Mouse (Mus musculus): ENCODE measurements at regions not wholly inside any gene's neighbourhood (a gene's known extent, or its start where the extent isn't known, plus 50 kb on each side); places are given as distances from the start of the nearest gene placed in this dataset.
A peak's percentile ranks its signal among the peaks of the same experiment; 100 is the strongest.

DNA sequence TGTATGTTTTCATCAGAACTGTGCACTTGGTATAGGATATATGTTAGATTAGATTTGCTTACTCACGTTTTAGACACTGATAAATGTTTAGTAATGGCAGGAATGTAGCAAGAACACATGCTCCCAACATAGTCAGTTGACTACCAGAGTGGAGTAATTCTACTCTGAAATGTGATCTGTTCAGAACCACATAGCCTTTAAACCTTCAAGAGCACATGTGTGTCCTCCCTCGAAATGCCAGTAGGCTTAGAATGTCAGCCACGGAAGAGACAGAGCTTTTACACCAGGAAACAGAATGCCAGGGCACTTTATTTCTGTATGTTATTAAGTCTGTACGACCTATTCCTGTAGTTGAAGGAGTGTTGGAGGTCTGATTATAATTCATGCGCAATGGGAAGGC lies 51.3 kb upstream of the Cd28 start:
- no peak for DNase-seq

DNA sequence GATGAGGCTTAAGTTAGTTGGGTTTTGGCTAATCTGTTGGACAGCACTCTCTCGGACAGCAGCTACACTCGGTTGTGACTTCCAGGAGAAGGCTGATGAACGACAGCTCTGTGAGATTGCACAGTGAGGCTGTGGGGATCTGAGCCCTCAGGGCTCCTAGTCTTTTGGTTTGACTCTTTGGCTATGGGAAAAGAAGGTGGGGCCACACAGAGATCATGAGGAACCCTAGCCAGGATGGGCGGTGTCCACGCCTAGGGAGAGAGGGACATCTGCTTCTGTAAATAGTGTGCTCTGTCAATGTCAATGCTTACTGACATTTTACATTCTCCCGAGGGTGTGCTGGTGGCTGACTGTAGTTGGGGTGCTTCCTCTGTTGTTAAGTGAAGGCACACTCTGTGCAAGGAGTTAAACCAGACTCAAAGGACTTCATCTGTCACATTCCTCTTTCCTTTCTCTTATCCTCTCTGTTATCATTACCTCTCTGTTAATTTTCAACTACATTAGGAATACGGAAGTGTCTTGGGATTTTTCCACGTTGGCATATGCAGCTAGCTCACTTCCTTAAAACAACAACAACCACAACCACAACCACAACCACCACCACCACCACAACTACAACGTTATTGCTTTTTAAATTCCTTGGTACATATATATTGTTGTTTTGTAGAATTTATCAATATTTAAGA lies 54.2 kb upstream of the Cd28 start:
- DNase-seq = no peak

DNA sequence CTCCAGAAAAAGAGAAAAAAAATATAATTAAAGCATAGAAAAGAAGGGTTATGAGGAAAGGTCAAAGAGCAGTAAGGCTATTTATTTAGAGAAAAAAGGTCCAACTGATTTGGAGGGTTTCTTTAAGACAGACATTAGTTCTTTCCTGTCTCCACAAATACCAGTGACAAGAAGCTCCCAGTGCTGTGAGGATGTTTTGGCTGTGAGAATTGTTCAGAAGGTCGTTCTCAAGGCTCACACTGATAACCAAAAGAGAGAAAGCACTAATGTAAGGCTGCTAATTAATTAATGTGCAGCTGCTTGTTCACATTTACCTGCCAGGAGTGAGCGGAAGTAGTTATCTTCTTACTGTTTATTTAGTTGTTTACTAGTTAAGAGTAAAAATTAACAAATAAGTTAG lies 54.7 kb upstream of the Cd28 start:
- DNase-seq = no peak

DNA sequence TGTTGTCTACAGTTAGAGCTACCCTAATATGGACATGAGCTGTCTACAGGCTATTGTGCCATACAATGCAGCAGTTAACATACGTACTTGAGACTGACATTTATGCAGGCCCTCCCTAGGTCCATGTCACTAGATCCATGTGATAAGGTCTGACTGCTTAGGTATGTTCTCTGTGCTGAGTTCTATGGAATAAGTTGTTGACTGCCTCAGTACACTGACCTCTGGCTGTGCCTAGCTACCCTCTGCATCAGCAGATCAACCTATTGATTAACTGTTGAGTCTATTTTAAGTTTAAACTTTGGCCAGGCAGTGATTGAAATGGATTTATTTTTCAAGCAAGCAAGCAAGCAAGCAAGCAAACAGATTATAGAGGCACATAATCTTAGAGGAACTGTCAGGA lies 57.0 kb upstream of the Cd28 start:
- no peak for DNase-seq

DNA sequence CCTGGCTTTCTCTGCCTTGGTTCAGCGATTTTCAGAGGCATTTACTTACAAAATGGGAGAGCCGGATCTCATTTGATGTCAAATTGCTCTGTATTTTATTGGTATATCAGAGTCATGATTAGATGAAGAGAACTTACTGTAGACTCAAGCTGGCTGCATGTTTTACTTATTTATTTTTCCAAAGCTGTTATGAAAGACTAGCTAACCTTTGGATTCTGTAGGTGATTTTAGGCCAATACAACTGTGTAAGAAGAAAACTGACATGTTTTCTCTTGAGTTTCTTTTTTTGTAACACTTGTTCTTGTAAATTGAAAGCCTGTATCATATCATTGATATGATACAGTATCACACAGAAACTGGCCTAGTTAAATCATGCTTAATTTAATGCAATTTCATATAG lies 57.6 kb upstream of the Cd28 start:
- DNase-seq = no peak

DNA sequence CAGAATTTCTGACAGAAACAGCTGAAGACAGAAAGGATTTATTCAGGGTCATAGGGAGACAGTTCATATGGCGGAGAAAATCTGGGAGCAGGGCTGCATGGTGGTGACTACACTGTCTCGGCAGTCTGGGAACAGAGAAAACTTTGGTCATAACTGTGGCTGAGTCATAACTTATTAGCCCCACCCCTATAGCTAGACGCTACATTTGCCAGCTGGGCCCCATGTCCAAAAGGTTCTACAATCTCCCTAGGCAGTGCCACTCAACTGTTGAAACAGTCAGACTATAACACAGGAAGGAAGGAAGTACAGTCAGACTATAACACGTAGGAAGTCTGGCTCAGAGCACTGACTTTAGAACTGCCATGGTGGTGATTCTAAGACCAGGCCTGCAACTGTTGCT lies 58.2 kb upstream of the Cd28 start:
- no peak for DNase-seq

DNA sequence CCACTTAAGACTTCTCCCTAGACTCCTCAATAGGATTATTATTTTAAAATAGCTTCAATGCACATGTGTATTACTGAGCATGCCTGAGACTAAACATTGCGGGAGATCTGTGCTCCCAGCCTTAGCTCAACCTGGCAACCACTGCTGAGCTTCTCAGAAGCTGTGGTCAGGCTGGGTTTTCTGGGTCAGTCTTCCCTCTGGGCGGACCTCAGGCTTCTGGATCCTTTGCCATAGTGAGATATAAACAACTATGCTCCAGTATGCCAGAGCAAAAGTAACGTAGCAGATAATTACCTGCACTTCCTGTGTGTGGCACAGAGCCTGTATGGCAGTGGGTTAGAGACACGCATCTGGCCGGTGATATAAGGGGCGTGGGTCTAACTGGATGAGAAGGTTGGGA lies 59.1 kb upstream of the Cd28 start:
- DNase-seq = no peak

DNA sequence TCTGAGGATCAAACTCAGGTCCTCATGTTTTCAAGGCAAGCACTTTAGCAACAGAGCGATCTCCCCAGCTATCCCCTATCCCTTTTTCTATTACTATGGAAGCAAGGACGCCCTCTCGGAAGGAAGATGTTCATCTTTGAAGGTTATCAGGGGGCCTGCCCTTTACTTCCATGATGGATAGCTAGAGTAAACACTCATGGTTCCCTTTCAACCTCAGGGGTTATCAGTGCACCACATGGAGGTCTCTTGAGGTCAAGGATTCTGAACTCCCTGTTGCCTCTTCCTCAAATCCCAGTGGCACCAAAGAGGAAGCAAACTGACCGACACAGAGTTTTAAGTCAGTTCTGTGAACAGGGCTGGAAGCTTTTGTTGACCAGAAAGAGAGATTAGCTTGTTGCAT lies 59.6 kb upstream of the Cd28 start:
- peak; percentile 42 to 51 for DNase-seq

DNA sequence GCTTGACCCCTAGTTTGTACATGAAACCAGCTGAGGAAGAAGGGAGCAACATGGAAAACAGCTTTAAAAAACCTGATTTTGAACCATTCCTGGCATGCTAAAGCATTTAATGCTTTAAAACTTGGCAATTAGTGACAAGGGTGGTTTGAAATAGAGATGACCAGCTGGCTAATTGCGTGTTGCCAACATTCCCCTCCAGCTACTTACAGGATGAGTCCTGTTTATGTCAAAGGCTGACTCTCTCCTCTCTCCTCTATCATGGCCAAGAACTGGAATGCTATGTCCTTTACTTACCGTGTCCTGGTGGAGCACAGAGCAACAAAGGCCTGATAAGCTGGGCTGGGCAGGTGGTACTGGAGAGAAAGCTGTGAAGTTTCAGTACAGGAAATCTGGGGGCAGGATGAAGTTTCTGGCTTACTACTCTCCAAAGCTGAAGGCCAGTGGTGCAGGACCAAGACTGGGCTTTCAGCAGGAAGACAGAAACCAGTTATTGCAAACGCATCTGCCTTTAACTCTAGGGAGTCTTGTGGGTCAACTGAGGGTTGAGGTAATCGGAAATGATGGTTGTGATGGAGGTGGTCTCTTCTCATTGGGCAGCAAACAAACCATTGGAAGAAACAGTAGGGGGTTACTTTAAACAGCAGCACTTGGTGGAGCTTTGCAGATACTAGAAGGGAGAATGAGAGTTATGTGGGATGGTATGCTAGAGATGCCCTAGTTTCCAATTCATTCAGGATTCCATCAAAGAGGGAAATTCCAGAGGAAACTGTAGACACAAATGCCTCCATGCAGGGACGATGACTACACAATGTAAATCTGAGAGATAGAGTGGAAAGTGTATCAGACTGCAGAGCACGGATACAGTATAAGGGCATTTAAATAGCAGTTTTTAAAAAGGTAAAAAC lies 60.7 kb upstream of the Cd28 start:
- no peak for DNase-seq

DNA sequence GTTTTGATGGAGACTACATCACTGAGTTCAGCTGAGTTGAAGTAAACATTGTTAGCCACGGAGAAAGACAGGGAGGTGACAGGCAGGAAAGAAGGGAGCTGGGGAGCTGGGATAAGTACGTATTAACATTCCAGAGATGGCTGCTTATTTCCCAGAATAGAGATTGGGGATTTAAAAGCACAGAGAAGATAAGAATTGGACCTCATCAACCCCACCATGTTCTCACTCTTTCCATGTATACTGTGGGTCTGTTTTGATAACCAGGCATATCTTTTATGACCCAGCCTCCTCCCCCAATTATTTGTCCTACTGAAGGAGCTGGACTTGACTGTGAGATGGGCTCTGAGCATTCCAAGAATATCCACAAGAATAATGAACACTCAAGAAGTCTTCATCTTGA lies 61.4 kb upstream of the Cd28 start:
- peak in 1 of 2 experiments; percentile 30 for DNase-seq

DNA sequence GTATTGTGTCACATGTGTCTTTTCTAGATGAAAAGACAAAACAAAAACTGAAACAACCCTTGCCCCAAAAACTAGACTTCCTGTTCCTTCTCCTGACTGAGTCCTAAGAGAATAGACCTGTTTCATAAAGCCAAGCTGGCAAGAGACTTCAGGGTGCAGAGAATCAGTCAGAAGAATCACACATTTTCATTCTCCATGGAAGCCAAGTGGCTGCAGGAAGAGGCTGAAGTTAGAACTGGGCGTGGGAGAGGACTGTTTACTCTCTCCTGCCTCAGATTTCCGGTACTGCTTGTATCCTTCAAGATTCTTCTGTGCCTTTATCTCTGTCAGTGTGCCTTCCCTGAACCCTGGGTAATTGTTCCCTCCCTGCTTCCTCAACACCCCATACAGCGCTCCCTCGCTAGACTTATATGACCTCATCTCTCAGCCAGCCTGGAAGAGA lies 64.0 kb upstream of the Cd28 start:
- peak in 1 of 2 experiments; percentile 18 for DNase-seq

DNA sequence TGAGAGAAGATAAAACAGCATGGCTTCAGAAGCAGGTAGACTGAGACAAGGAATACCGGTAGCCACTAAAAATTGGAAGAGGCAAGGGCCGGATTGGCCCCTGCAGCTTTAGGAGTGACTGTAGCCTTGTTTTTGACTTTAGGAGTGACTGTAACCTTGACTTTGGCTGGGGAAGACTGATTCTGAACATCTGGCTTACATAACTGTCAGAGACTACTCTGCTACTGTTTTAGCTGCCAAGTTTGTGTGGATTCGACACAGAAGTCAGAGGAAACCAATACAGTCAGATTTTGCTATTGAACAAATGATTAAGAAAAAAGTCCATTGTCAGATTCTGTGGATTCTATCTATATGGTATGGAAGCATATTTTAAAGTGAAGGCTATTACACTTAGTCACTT lies 66.4 kb upstream of the Cd28 start:
- DNase-seq = no peak

DNA sequence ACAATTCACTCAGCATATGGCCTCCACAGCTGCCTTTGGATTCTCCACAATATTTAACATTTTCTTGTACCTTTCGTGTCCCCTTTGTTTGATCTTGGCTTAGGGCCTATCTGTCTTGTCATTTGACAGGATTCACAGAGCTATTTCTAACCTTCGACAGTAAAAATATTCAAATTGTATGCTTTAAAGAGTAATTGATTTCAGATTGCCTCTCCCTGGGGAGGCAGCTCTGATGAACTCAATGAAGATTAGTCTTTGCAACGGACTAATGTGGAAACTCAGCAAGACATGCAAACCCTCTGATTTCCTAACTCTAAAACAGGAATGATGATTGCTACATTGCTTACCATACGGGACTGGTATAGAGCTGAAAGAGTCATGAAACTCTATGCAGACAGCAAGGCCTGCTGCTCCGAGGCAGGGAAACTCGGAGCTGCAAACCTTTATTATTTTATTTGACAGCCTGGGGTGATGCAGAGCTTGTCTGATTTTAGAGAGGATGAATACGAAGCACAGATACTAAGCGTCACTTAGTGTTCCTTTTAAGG lies 67.2 kb upstream of the Cd28 start:
- no peak for DNase-seq

DNA sequence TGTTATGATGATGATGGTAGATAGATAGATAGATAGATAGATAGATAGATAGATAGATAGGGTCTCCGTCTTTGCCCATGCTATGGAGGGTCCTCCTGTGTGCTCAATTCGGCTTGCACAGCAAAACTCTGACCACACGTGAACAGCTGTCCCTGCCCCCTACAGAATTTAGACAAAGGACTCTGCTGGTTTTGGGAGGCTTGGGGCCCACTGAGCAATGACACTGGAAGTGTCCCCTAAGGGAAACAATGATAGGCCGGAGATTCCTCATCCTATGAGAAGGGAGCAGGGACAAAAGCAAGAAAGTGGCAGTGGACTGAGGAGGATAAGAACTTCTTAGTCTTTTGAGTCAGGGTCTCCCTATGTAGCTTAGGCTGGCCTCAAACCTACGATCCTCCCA lies 69.8 kb upstream of the Cd28 start:
- no peak for DNase-seq

DNA sequence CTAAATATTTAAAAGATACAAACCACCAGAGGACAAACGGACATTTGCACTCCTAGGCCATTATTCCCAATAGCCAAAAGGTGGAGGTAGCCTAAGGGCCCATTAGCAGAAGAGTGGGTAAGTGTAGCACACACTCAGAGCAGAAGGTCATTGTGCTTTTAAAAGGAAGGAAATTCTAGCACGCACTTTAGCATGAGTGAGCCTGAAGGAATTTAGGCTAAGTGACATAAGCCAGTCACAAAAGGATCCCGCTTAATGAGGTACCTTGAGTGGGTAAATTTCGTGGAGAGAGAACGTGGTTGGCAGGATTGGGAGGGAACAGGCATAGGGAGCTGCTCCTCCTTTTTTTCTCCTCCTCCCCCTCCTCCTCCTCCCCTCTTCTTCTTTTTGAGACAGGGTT lies 70.4 kb upstream of the Cd28 start:
- no peak for DNase-seq

DNA sequence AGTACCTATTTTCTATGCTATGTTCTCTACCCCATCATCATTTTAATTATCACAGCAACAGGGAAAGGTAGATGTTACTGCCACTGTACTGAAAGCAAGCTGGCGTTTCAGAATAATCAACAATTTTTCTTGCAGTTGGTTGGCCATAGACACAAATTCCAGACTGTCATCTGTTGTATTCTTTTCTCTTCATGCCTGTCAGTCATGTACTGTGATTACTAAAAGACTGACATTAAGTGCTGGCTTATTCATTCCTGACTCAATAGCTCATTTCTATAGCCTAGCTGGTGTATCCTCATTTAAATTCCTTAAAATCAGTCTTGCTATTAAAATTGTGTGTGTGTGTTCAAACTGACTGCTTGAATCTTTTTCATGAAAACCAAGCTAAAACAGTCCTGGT lies 71.4 kb upstream of the Cd28 start:
- no peak for DNase-seq

DNA sequence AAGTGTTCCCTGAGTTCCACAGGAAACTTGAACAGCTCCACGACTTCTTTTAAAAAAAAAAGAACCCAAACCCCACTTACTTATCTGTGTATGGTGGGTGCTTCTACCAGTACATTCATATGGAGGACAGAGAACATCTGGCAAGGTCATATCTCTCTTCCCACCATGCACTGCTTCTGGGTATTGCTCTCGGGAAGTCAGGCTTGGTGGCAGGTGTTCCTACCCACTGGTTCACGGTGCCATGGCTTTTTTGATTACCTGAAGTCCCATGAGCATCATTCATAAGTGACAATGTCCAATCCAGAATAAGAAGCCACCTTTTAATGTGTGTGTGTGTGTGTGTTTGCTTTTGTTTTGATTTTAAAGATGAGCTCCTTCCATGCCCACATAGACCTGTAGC lies 73.8 kb upstream of the Cd28 start:
- DNase-seq = no peak

DNA sequence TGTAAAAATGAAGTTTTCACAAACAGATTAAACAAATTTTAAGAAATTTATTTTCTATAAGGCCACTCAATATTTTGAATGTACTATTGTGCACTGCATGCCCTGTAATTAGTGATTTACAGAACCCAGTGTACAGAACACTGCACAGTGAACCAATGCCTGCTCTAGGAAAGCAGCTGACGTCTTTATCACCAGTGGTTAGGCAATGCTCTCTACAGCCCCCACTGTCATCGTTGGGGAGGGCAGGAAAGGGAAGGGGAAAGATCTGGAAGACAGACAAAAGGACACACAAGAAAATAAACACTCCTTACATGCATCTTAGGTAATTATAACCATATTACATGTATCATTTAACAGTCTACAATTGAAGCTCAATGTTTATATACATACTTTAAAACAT lies 74.4 kb upstream of the Cd28 start:
- peak; percentile 18 to 31 for DNase-seq

DNA sequence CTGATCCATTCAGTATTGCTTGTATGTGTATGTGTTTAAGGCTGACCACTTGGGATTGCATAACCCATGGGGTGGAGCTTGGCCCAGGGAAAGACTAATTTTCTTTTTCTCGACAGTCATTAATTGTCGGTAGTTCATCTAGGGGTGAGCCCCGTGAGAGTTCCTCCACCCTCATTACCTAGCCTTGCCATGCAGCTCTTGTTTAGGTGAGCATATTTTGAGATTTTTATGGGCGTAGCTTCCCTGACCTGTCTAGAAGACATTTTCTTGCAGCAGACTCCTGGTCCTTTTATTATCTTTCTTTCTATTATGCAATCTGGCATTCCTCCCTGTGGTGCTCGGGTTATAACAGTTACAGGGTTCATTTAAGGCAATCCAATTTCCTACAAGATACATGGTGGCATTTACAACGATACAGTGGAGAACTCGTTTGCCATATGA lies 74.4 kb upstream of the Raph1 start:
- DNase-seq = peak in 1 of 2 experiments; percentile 26

DNA sequence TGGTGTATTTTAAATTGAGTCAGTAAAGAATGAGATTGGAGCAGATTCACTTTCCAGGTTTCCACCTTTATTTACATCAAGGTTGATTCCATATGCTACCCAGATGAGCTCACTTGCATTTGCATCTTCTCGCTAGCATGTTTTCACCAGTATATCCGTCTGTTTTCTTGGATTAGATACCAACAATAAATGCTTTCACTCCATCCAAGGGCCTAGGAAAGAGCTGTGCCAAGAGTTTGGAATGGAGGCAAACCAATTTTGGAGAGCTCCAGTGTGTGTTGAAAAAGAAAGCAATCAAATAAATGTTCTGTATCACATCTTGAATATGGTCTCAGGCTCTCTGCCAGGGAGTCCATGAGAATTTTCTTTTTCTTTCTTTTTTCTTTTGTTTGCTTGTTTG lies 72.6 kb upstream of the Raph1 start:
- DNase-seq = no peak

DNA sequence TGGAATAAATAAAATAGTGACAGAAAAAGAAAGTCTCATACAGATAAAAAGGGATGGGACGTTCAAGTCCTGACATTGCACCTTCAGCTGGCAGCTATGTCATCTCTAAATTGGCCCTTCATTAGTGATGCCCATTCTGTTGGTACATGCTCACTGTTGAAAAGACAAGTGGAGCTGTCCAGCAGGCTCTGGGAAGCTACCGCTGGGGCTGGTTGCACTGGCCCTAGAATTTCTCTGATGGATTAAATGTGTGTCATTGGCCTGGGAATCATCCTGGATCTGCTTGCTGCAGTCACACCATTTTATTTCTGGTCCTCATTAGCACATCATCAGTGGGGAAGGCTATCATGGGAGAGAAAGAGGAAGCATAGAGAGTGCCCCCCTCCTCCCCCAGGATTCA lies 72.2 kb upstream of the Raph1 start:
- no peak for DNase-seq

DNA sequence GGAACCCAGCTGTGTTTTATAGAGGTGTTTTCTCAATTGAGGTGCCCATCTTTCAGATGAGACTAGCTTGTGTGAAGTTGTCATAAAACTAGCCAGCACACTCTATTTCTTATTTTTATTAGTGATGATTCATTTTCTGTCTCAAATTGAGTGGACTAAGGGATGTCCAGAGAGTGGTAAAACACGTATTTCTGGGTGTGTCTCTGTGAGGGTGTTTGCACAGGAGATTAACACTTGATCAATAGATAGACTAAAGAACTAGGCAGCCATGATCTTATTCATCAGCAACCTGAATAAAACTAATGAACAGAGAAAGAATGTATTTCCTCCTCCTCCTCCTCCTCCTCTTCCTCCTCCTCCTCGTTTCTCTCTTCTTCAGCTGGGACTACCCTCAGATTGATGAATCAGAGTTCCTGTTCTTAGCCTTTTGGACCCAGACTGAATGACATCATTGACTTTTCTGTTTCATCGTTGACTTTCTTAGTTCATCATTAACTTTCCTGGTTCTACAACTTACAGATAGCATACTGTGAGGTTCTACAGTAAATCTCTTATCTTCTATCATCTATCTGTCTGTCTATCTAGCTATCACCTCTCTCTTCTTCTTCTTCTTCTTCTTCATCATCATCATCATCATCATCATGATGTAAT lies 70.0 kb upstream of the Raph1 start:
- no peak for DNase-seq

DNA sequence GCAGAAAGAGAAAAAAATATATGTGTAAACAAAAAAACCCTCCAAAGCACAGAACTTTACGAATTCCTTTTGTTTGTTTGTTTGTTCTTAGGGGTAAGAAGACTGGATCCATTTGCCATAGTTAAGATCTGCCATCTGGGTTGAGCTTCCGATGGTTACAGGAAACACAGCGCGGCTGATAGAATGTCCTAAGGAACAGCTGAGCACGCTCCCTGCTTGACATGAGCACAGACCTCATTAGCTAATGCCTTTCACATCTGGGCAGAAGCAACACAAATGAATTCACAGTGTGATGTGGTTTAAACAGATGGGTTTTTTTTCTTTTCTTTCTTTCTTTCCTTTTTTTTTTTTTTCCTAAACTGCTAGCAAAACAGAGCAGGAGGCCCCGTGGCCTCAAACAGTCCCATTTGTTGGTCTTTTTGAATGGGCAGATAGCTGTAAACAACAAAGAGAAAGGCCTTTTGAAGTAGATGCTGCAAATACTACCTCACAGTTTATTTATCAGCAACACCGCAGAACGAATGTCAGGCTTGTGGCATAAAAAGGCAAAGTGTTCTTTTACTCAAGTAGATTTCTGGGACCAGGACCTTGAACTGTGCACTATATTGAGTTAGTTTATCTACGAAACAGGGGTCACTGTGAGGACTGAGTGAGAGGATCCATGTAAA lies 61.0 kb upstream of the Raph1 start:
- no peak for DNase-seq

Data from kidney, adult 8-10 months (tissue).